Mouse (Mus musculus) olfactory bulb, adult 2 months (tissue): ENCODE data around the gene Acads.

Experiments used
- CTCF ChIP-seq: fragments of 200-500 bp; IDR thresholded peaks from 2 replicates; pipeline ENCODE4 v1.5.1; 2012; ENCODE audit warnings: low read depth, mild to moderate bottlenecking, low read length, moderate library complexity; ENCODE audit not compliant: insufficient read depth
- POLR2A ChIP-seq: fragments of 200-500 bp; IDR thresholded peaks from 2 replicates; pipeline ENCODE4 v1.6.1; 2012; ENCODE audit warnings: mild to moderate bottlenecking, low read depth, low read length, moderate library complexity; ENCODE audit not compliant: insufficient read depth

DNA sequence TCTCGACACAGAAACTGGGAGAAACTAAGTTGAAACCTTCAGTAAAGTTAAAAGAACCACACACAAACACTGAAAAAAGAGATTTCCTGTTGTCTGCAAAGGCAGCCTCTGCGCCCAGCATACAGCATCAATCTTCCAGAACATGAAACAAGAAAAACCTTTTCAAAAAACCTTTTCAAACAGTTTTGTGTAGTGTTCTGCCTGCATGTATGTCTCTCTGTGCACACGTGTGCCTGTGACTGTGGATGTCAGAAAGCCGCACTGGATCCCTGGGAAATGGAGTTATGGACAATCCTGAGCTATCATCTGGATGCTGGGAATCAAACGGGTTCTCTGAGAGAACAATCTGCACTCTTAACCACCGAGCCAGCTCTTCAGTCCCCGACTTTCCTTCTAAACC lies 37.3 kb upstream of the Acads start:
- TF ChIP-seq CTCF (no peak), POLR2A (no peak)
